Mouse (Mus musculus): ENCODE measurements at regions not wholly inside any gene's neighbourhood (a gene's known extent, or its start where the extent isn't known, plus 50 kb on each side); places are given as distances from the start of the nearest gene placed in this dataset.

- no peak for DNase-seq (ENCODE audit: low spot score)
These were observed 276.5 kb downstream of the Rnf144b start for GRCm38 (mm10) chr13:47398976-47399375.

GRCm38 (mm10) chr13:47413261-47413660 lies 290.8 kb downstream of the Rnf144b start:
- DNase-seq (ENCODE audit: low spot score), result no peak

- no peak for DNase-seq (ENCODE audit: low spot score)
These were observed 291.5 kb downstream of the Rnf144b start for GRCm38 (mm10) chr13:47413940-47414339.

DNA sequence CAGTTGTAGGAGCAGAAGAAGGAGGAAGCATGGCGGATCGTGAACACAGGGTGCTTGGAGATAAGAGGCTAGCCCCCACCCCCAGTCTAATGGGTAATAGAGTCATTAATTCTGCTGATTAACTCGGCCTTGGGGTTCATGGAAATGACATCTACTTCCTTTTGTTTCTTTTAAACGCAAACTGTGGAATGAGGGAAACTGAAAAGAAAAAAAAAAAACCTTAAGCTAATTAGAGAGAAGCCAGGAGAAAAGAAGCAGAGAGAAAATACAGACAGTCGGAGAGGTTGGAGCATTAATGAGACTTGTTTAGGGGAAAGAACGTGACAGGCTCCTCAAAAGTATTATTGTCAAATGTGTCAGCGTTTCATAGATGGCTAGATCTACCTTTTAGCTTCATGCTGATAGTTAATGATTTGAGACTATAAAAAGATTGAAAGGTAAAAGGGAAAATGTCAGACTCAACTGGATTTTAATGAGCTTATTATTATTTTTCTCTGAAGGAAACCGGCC lies 307.5 kb downstream of the Rnf144b start:
- DNase-seq (ENCODE audit: low spot score), result no peak

DNA sequence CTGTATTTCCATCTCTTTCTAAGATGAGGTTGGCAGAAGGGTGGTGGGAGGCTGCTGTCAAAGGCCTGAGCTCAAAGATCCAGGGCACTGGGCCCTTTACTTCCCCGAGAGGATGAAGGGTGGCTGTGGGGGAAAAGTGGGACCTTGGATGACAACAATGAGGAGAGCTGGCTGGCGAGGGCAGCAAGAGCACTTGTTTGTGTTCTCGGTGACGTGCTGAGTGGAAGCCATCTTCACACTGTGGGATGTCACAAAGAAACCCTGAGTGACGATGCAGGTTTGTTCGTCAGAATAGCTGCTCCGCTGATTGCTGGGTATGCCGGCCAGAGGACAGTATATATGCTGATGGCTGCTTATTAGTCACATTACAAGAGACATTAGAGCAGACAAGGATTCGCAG lies 308.0 kb downstream of the Rnf144b start:
- DNase-seq (ENCODE audit: low spot score), result no peak

- DNase-seq (ENCODE audit: low spot score), result no peak
These were observed 313.2 kb downstream of the Rnf144b start for GRCm38 (mm10) chr13:47435631-47436030.

DNA sequence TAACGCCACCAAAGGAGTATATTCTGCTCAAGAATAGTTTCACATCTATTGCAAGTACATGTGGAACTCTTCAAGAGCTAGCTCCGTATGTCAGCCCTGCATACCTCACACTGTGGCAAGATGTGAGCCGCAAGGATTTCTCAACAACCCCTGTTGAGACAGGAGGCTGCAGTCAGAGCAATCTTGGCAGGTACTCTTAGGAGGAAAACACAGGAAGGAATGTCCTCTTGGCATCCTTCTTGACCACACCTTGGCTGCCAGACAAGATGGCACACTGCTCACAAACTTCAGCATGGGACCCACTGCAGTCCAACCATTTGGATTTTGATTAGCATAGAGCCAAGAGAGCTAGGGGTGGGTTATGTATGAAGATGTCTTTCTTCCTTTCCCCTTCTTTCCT lies 322.4 kb downstream of the Rnf144b start:
- no peak for DNase-seq (ENCODE audit: low spot score)

GRCm38 (mm10) chr13:47452186-47452760 lies 329.8 kb downstream of the Rnf144b start:
- no peak for DNase-seq (ENCODE audit: low spot score)

GRCm38 (mm10) chr13:47462148-47462547 lies 339.7 kb downstream of the Rnf144b start:
- no peak for DNase-seq (ENCODE audit: low spot score)

DNA sequence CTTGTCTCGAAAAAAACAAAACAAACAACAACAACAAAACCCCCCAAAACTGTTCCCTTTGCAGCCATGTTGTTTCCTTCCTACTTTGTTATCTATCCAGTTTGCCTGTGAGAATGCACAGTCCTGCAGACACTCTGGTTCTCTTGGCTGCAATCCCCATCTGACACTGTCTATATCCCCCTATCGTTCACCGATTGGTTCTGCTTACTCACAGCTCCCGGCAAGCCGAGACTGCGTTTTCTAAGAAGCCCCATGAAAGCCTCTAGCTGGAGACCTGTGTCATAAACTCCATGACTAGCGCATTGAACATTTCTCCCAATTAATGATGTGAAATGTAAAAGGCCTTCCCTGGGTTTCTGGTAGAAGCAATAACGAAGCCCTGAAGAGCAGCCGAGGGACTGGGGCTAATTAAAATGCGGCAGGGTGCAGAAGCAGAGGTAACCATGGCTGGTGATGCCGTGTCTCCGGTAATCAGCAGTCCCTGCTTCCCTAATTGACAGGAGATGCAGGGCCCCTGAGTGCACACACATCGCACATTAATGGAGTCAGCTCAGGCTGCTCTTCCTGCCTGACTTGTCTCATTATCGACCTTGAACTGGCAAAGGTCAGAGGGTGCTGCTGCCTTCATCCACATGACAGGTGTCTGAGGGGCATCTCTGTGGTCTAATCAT lies 349.2 kb downstream of the Rnf144b start:
- no peak for DNase-seq (ENCODE audit: low spot score)

- no peak for DNase-seq (ENCODE audit: low spot score)
These were observed 357.7 kb downstream of the Rnf144b start for GRCm38 (mm10) chr13:47480159-47480558.

- no peak for DNase-seq (ENCODE audit: low spot score)
These were observed 362.4 kb downstream of the Rnf144b start for GRCm38 (mm10) chr13:47484819-47485218.

GRCm38 (mm10) chr13:47486111-47486510 lies 363.7 kb downstream of the Rnf144b start:
- DNase-seq (ENCODE audit: low spot score), result no peak

- no peak for DNase-seq (ENCODE audit: low spot score)
These were observed 364.2 kb downstream of the Rnf144b start for GRCm38 (mm10) chr13:47486658-47487057.

DNA sequence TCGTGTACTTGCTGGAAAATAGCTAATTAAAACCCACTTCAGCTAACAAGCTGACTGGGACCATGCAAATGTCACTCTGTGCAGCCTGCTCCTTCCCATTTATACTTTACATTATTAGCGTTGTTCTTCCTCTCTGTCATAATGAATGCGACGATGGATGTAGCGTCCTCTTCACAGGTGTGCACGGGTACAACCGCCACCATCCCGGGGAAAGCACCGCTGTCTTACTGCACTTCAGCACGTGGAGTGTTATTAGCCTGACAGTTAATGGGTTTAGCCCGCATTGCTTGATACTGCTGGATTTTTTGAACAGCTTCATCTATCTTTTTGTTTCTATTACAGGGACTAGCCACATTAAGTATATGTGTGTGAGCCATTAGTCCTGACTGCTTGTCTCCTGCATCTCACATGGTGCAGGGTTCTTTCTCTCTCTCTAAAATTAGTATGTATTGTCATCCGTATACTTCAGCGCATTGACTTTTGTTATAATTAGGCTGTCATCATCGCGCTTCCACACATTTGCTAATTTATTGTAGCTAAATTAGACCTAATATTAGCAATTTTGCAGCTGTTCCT lies 383.0 kb downstream of the Rnf144b start:
- no peak for DNase-seq (ENCODE audit: low spot score)

DNA sequence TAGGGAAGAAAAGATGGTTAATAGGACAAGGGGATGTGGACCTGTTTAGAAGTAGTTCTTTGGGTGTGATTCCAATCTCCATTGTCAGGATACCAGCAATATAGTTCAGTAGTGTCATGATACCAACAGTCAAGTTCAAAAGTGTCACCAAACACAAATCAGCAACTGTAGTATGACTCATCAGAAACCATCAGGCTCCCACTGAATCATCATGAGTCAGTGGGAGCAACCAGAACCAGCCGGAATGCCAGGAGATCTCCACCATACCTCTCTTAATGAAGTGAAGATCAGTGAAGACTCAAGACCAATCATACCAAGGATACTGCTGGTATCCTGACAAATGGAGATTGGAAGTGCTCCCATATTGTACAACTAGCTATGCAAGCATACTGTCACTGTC lies 410.5 kb downstream of the Rnf144b start:
- DNase-seq (ENCODE audit: low spot score), result no peak

GRCm38 (mm10) chr13:47537156-47537555 lies 414.7 kb downstream of the Rnf144b start:
- DNase-seq (ENCODE audit: low spot score), result no peak

DNA sequence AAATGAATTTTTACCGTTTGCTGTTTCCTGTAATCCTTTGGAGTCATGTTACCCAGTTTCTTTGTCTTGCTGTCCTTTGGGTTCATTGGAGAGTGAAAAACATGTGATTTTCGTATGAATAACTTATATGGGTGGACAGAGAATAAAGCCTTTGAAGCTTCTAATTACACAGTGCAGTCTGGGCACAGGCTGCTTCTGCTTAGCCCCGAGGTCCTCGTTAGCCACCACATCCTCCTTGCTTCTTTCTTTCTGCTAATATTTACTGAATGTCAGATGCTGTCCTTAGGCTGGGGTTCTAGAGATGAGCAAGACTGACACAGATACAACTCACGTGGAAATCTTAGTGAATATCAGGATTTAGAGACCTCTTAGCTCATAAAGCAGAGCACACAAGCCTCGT lies 427.2 kb downstream of the Rnf144b start:
- DNase-seq (ENCODE audit: low spot score), result no peak

GRCm38 (mm10) chr13:47552251-47552650 lies 429.8 kb downstream of the Rnf144b start:
- DNase-seq (ENCODE audit: low spot score), result no peak

DNA sequence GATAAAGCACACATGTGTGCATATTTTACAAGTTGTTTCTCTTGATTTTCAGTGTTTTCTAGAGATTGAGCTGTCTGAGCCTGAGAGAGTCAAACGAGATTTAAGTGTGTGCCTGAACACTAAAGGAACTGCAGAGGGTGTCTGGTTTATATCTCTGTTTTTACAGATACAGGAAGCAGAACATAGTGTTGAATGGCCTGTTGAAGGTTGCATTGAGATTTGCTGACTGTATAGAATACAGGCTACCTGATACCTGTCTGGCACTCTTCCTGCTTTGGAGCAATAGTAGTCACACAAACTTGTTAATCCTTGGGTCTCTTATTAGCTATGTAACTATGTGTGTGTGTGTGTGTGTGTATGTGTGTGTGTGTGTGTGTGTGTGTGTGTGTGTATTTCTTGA lies 431.7 kb downstream of the Rnf144b start:
- DNase-seq (ENCODE audit: low spot score), result no peak

DNA sequence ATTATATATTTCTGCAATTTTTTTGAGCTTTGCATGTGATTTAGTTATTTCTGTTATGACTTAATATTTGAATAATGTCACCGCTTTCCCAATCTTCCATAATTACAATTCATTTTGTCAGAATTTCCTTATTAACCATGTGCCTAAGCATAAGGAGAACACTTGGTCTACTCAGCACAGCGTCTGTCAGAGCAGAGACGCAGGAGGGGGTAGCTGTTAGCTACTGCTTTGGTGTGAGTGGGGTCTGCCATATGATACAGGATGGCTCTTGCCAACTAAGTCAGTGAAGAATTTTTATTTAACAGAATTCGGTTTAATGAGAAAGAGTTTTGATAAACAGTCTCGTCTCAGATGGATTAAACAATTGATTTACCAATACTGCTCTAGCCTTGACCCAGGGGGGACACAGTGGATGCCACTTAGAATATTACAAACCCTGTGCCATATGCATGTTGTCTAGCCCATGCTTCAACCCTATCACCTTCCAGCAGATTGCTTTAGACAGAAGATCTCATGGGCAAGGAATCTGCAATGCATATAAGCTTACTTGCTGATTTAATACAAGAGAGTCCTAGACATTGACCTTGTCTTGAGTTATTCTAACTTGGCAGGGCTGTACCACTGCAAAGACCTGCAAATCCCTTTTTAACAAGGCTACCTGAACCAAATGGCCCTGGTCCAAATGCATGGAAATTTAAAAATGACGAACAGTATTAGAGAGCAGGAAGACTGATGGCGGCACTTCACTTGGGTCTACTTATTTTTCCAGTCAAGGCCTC lies 434.9 kb downstream of the Rnf144b start:
- DNase-seq (ENCODE audit: low spot score), result no peak

GRCm38 (mm10) chr13:47562836-47563235 lies 440.4 kb downstream of the Rnf144b start:
- no peak for DNase-seq (ENCODE audit: low spot score)

DNA sequence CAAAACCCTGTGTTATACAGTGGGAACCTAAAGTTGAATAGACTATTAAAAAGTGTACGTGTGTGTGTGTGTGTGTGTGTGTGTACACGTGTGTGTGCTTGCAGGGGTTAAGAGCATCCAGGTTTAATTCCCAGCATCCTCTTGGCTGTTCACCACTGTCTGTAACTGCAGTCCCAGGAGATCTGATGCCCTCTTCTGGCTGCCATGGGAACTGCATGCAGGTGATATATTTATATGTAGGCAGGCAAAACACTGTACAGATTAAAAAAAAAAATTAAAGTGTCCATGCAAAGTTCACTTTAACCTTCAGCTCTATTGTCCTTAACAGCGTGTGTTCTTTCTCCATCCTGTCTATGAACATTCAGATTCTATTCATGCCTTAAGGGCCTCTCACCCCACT lies 454.1 kb downstream of the Rnf144b start:
- DNase-seq (ENCODE audit: low spot score), result peak; percentile 9

Measured in testis, postnatal 14 days (tissue).